Mouse (Mus musculus) heart, embryonic 15.5 days (tissue): Measurements from ENCODE around the gene Sirpa. TPM values are rescaled to one million over a fixed set of nuclear protein-coding genes. Genes with fewer than 3 reads are reported as not detected.

Experiments used
- ATAC-seq: fragments of 200-750 bp; cut with Nextera tagmentation; replicated peaks from 2 replicates; pipeline ENCODE4 v1.8.0; 2017; ENCODE audit warnings: low read depth, moderate TSS enrichment; ENCODE audit not compliant: insufficient number of reproducible peaks, insufficient read depth, low FRiP score
- H3K27ac ChIP-seq: fragments of 300-500 bp; sonication (generic); 2 replicates; pipeline ENCODE4 v1.5.1; 2015; ENCODE audit warnings: mild to moderate bottlenecking, inconsistent platforms
- H3K27me3 ChIP-seq: fragments of 300-500 bp; sonication (generic); 2 replicates; pipeline ENCODE4 v1.6.1; 2015; ENCODE audit warnings: inconsistent platforms
- H3K36me3 ChIP-seq: fragments of 300-500 bp; sonication (generic); 2 replicates; pipeline ENCODE4 v1.6.1; 2015; ENCODE audit warnings: mild to moderate bottlenecking, inconsistent platforms
- H3K4me1 ChIP-seq: fragments of 300-500 bp; sonication (generic); replicated peaks from 2 replicates; pipeline ENCODE4 v1.6.1; 2015; ENCODE audit warnings: inconsistent platforms
- H3K4me2 ChIP-seq: fragments of 300-500 bp; sonication (generic); 2 replicates; pipeline ENCODE4 v1.6.1; 2015; ENCODE audit warnings: inconsistent platforms, mild to moderate bottlenecking, moderate library complexity
- H3K4me3 ChIP-seq: fragments of 300-500 bp; sonication (generic); 2 replicates; pipeline ENCODE4 v1.5.1; 2015; ENCODE audit warnings: mild to moderate bottlenecking, inconsistent platforms
- H3K9ac ChIP-seq: fragments of 300-500 bp; sonication (generic); 2 replicates; pipeline ENCODE4 v1.6.1; 2015; ENCODE audit warnings: mild to moderate bottlenecking, inconsistent platforms
- H3K9me3 ChIP-seq: fragments of 300-500 bp; sonication (generic); replicated peaks from 2 replicates; pipeline ENCODE4 v1.6.1; 2016; ENCODE audit warnings: inconsistent platforms
- WGBS: fragments of 180-500 bp; shearing (Covaris S2); methylation state at CpG from one replicate; pipeline ENCODE4 v1.1.7; 2015; ENCODE audit warnings: mixed read lengths; 5-methylcytosine and 5-hydroxymethylcytosine counted together
- polyA plus RNA-seq: library from polyadenylated mRNA; unstranded; fragments of >200 nt; fragmentation: Nextera tagmentation; extraction: Ambion mirVana; gene quantifications from 2 replicates; pipeline ENCODE4 v1.2.1, GENCODE M21; 2015

The Sirpa gene
- polyA plus RNA-seq, 1 experiment from 2014 or later, result 13.8 TPM

GRCm38 (mm10) chr2:129654233-129654950 is 61.8 kb downstream of the Sirpa start:
- no peak overlapping the region for H3K9ac ChIP-seq
- no peaks in the 10 kb centered on the region for H3K27me3 ChIP-seq
- H3K4me1 ChIP-seq, result peaks cover 5% of the 10 kb centered on the region
- WGBS, result 83% methylated on average over 4 of the region's 4 CpGs
- no peak overlapping the region for H3K4me3 ChIP-seq
- no peaks in the 10 kb centered on the region for H3K9me3 ChIP-seq
- H3K4me2 ChIP-seq, result no peak overlapping the region
- no peak for ATAC-seq
- no peaks in the 10 kb centered on the region for H3K36me3 ChIP-seq
- H3K27ac ChIP-seq, result no peak overlapping the region

- Histone ChIP-seq H3K9me3 (no peaks in the 10 kb centered on the region), H3K4me1 (peaks cover 5% of the 10 kb centered on the region)
- WGBS, result 90% methylated on average over 4 of the region's 4 CpGs
Measured at GRCm38 (mm10) chr2:129655033-129655432, 62.4 kb downstream of the Sirpa start.

DNA sequence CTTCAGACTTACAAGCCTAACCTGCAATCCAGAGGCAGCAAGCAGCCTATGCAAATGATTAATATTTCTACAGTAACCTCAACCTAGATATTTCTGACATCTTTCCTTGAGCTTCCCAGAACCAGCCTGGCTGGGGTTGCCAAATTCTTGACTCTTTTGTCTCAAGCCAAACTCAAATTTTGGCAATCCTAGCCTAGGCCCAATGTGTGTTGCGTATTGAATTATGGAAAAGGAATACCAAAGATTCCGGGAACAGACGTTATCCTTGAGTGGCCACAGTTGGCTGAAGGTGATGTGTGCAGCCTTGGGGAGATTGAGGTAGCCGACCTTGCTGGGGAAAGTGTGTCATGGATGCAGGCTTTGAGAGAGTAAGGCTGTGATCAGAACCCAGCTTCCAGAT is 66.2 kb downstream of the Sirpa start:
- no peak overlapping the region for H3K4me2 ChIP-seq
- 0 out of 2 replicates have a peak, but pooled peaks cover 4% of the 10 kb centered on the region for H3K27me3 ChIP-seq
- H3K4me1 ChIP-seq, result no peaks in the 10 kb centered on the region
- H3K9ac ChIP-seq, result no peak overlapping the region
- H3K4me3 ChIP-seq, result no peak overlapping the region
- no peak overlapping the region for H3K27ac ChIP-seq
- WGBS, result 79% methylated on average over 4 of the region's 4 CpGs
- H3K9me3 ChIP-seq, result no peaks in the 10 kb centered on the region
- no peak for ATAC-seq
- H3K36me3 ChIP-seq, result no peaks in the 10 kb centered on the region

More at GRCm38 (mm10) chr2:129655033-129655432, 62.4 kb downstream of the Sirpa start:
- Histone ChIP-seq H3K9ac (no peak overlapping the region), H3K36me3 (no peaks in the 10 kb centered on the region), H3K4me2 (no peak overlapping the region), H3K27ac (no peak overlapping the region), H3K4me3 (no peak overlapping the region), H3K27me3 (no peaks in the 10 kb centered on the region)
- no peak for ATAC-seq

GRCm38 (mm10) chr2:129660020-129660419 is 67.4 kb downstream of the Sirpa start:
- Histone ChIP-seq H3K9me3 (no peaks in the 10 kb centered on the region), H3K36me3 (no peaks in the 10 kb centered on the region), H3K4me3 (no peak overlapping the region), H3K27ac (no peak overlapping the region), H3K9ac (no peak overlapping the region), H3K27me3 (0 out of 2 replicates have a peak, but pooled peaks cover 4% of the 10 kb centered on the region), H3K4me1 (no peaks in the 10 kb centered on the region), H3K4me2 (no peak overlapping the region)
- 60% methylated on average over 6 of the region's 6 CpGs for WGBS
- ATAC-seq, result no peak

DNA sequence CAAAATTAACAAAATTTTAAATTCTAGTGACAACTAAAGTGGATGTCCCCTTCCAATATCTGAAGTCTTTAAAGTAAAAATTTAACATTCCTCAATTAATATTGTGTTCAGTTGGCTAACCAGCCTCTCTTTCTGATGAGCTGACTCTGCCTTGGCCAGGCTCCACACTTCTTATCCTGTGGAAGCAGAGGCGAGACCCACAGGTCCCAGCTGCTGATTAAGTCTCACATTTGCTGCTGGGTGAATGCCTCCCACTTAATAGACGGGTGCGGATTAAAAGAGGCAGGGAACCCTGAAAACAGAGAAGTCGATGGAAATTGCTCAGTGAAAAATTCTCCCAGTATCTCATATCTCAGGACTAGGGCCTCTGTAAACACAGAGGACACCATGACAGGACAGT is 69.8 kb downstream of the Sirpa start:
- H3K36me3 ChIP-seq, result no peaks in the 10 kb centered on the region
- no peak overlapping the region for H3K4me3 ChIP-seq
- H3K4me2 ChIP-seq, result no peak overlapping the region
- no peaks in the 10 kb centered on the region for H3K4me1 ChIP-seq
- no peak for ATAC-seq
- H3K27me3 ChIP-seq, result 0 out of 2 replicates have a peak, but pooled peaks cover 4% of the 10 kb centered on the region
- H3K27ac ChIP-seq, result no peak overlapping the region
- H3K9me3 ChIP-seq, result no peaks in the 10 kb centered on the region
- no peak overlapping the region; the same call in 1 of the 2 replicates for H3K9ac ChIP-seq
- WGBS, result 39% methylated on average over 4 of the region's 4 CpGs

DNA sequence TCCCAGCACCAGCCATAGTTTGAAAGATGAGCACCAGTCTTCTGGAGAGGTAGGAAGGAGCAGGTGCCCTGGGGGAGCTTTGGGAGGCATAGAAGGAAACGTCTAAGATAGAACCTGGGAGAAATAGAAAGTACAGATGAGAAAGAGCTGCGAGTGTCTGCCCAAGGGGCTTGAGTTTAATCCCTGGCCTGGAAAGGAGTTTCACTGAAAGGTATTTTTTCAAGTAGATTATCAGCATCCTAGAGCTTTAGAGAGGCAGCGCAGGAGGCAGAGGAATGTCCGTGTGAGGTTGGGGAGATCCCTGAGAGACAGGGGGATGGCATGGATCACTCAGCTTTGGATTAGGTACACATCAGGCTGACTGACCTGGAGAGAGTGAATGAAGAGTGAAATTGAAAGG is 79.3 kb downstream of the Sirpa start:
- no peak for ATAC-seq
- WGBS, result 59% methylated on average over 4 of the region's 4 CpGs
- Histone ChIP-seq H3K4me2 (no peak overlapping the region), H3K27ac (no peak overlapping the region), H3K4me3 (no peak overlapping the region), H3K36me3 (no peaks in the 10 kb centered on the region), H3K27me3 (no peaks in the 10 kb centered on the region), H3K4me1 (no peaks in the 10 kb centered on the region), H3K9me3 (no peaks in the 10 kb centered on the region), H3K9ac (no peak overlapping the region)

DNA sequence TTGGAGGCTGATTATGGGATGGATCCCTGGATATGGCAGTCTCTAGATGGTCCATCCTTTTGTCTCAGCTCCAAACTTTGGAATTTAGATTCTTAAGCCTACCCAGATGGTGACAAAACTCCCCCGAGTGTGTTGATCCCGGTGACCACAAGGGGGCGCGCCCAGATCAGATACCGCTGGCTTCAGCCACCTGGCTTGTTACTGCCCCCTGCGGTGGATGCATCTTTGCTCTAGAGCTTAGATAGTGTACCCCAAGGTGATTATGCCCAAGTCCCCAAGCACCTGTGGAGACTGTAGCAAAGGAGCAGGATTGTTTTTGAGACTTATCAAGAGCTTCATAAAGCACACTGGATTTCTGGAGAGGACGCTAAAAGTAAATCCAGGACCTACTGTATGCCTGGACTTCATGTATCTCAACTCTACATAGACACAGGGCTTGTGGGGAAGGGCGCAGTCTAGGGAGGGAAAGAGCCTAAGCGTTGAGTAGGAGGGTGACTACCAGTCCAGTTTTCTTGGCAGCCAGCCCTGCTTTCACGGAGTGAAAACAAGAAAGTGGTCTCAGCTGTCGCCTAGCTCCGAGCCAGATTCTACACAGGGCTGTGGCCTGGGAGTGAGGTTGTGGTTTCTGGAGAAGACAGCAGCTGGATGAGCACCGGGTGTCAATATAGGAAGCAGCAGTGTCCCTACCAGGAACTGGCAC is 82.5 kb downstream of the Sirpa start:
- no peak for ATAC-seq

DNA sequence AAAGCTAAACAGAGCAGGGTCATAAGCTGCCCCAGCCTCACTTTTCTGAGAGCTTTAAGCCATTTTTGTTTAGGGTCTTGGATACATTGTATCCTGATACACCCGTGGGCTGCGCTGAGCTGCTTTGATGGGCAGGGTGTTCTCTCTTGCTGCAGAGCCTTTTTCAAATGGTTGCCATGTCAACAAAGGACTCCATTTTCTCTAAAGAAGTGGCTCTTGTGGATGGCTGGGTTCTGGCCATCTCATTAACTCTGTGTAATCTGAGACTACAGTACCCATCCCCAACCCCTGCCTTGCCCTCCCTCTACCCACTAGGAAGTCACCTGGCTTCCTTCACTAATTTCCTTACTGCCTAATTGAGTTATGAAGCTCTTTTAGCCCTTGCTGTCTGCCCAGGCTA is 85.0 kb downstream of the Sirpa start:
- no peak overlapping the region for H3K4me3 ChIP-seq
- no peaks in the 10 kb centered on the region for H3K4me1 ChIP-seq
- 64% methylated on average over 2 of the region's 2 CpGs for WGBS
- no peak overlapping the region for H3K4me2 ChIP-seq
- ATAC-seq, result no peak
- H3K9ac ChIP-seq, result no peak overlapping the region
- no peaks in the 10 kb centered on the region for H3K9me3 ChIP-seq
- H3K27me3 ChIP-seq, result 0 out of 2 replicates have a peak, but pooled peaks cover 3% of the 10 kb centered on the region
- H3K27ac ChIP-seq, result no peak overlapping the region
- no peaks in the 10 kb centered on the region for H3K36me3 ChIP-seq

More for the DNA sequence above, 82.5 kb downstream of the Sirpa start:
- Histone ChIP-seq H3K4me3 (no peak overlapping the region), H3K27ac (no peak overlapping the region), H3K9me3 (no peaks in the 10 kb centered on the region), H3K27me3 (0 out of 2 replicates have a peak, but pooled peaks cover 3% of the 10 kb centered on the region), H3K9ac (no peak overlapping the region), H3K4me1 (no peaks in the 10 kb centered on the region), H3K4me2 (no peak overlapping the region), H3K36me3 (no peaks in the 10 kb centered on the region)
- WGBS, result 24% methylated on average over 13 of the region's 13 CpGs

- no peak overlapping the region for H3K4me3 ChIP-seq
- ATAC-seq, result no peak
- no peaks in the 10 kb centered on the region for H3K9me3 ChIP-seq
- H3K36me3 ChIP-seq, result no peaks in the 10 kb centered on the region
- H3K4me2 ChIP-seq, result no peak overlapping the region
- no peaks in the 10 kb centered on the region for H3K4me1 ChIP-seq
- WGBS, result 78% methylated on average over 5 of the region's 5 CpGs
- no peak overlapping the region for H3K27ac ChIP-seq
- 0 out of 2 replicates have a peak, but pooled peaks cover 3% of the 10 kb centered on the region for H3K27me3 ChIP-seq
- H3K9ac ChIP-seq, result no peak overlapping the region
Measured at GRCm38 (mm10) chr2:129679066-129679465, 86.4 kb downstream of the Sirpa start.

DNA sequence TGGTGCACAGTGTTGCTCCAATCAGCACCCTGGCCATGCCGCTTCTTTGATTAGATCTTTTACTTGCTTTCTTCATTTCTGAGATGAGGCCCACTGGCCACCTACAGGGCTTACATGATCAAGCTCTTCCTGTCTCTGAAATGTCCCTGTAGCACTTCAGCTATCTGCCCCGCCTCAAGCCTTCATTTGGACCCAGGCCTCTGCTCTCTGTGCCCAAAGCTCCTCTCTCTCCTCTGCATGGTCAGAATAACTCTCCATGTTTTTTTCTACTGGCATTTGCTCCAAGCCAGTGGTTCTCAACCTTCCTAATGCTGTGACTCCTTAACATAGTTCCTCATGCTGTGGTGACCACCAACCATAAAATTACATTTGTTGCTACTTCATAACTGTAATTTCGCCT is 87.6 kb downstream of the Sirpa start:
- ATAC-seq, result no peak
- H3K4me1 ChIP-seq, result no peaks in the 10 kb centered on the region
- no peaks in the 10 kb centered on the region for H3K9me3 ChIP-seq
- H3K27me3 ChIP-seq, result 0 out of 2 replicates have a peak, but pooled peaks cover 3% of the 10 kb centered on the region
- H3K4me2 ChIP-seq, result no peak overlapping the region
- H3K27ac ChIP-seq, result no peak overlapping the region
- H3K36me3 ChIP-seq, result no peaks in the 10 kb centered on the region
- H3K9ac ChIP-seq, result no peak overlapping the region
- WGBS, result 74% methylated on average over 3 of the region's 3 CpGs
- no peak overlapping the region for H3K4me3 ChIP-seq
